Mouse (Mus musculus) liver, adult 2 months (tissue): Measurements from ENCODE around the gene Actr1b. TPM values are rescaled to one million over a fixed set of nuclear protein-coding genes. Genes with fewer than 3 reads are reported as not detected.

Experiments
- DNase-seq: peaks from one replicate; pipeline ENCODE4 v3.0.0-alpha.2; 2011; ENCODE audit warnings: low read depth, low spot score; ENCODE audit errors: extremely low read depth
- H3K27ac ChIP-seq: fragments of 200-500 bp; replicated peaks from 2 replicates; pipeline ENCODE4 v1.5.1; 2012; ENCODE audit warnings: low read depth, mild to moderate bottlenecking, control low read depth, inconsistent platforms, low read length; ENCODE audit not compliant: insufficient read depth
- H3K27me3 ChIP-seq: fragments of 200-500 bp; 2 replicates; pipeline ENCODE4 v1.6.1; 2012; ENCODE audit warnings: mild to moderate bottlenecking, moderate library complexity, low read length, inconsistent platforms; ENCODE audit not compliant: control insufficient read depth, insufficient read depth
- H3K36me3 ChIP-seq: fragments of 200-500 bp; 2 replicates; pipeline ENCODE4 v1.6.1; 2012; ENCODE audit warnings: low read length, inconsistent platforms; ENCODE audit not compliant: control insufficient read depth, insufficient read depth
- H3K4me1 ChIP-seq: fragments of 200-500 bp; 2 replicates; pipeline ENCODE4 v1.6.1; 2011; ENCODE audit warnings: low read length; ENCODE audit not compliant: control insufficient read depth, insufficient read depth
- H3K4me3 ChIP-seq: fragments of 200-500 bp; 2 replicates; pipeline ENCODE4 v1.5.1; 2011; ENCODE audit warnings: low read depth, mild to moderate bottlenecking, control low read depth, low read length, moderate library complexity; ENCODE audit not compliant: insufficient read depth
- H3K79me2 ChIP-seq: fragments of 200-500 bp; 2 replicates; pipeline ENCODE4 v1.6.1; 2012; ENCODE audit warnings: inconsistent platforms, mild to moderate bottlenecking, low read length, moderate library complexity; ENCODE audit not compliant: control insufficient read depth, insufficient read depth
- H3K9ac ChIP-seq: fragments of 200-500 bp; 2 replicates; pipeline ENCODE4 v1.6.1; 2012; ENCODE audit warnings: low read depth, mild to moderate bottlenecking, control low read depth, inconsistent platforms, low read length
- CTCF ChIP-seq: fragments of 200-500 bp; IDR thresholded peaks from 2 replicates; pipeline ENCODE4 v1.5.1; 2011; ENCODE audit warnings: low read depth, low read length, control low read depth
- POLR2A ChIP-seq: fragments of 200-500 bp; IDR thresholded peaks from 2 replicates; pipeline ENCODE4 v1.6.1; 2011; ENCODE audit warnings: low read length, control low read depth; ENCODE audit not compliant: insufficient read depth; ENCODE audit errors: extremely low read depth
- WGBS: fragments of 180-500 bp; shearing (Covaris S2); methylation state at CpG from one replicate; pipeline ENCODE4 v1.1.7; 2018; 5-methylcytosine and 5-hydroxymethylcytosine counted together
- polyA plus RNA-seq: library from polyadenylated mRNA; depleted of rRNA; stranded (reverse); fragments of >200 nt; gene quantifications from 2 replicates; pipeline ENCODE4 v1.2.3, GENCODE M21; 2012
- total RNA-seq: library from RNA; depleted of rRNA; stranded (reverse); fragments of >200 nt; gene quantifications from 2 replicates; pipeline ENCODE4 v1.2.3, GENCODE M21; 2014

Actr1b gene
- total and polyA plus RNA-seq, 2 experiments: 34.9 to 71.3 TPM

DNA sequence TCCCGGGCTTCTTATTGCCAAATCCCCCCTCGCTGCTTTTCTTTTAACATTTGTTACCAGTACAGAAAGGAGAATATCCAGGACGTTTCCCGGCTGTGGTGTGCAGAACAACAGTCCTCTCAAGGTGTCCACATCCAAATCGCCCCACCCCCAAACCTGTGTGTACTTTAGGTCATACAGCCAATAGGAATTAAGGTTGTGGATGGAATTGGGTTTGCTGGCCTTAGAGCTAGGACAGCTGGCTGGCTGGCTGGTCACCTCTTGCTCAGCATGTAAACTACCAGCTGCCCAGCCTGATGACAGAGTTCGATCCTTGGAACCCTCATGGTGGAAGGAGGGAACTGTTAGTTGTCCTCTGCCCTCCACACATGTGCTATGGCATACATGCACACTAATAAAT lies 19.4 kb downstream of the Actr1b start:
- Histone ChIP-seq H3K27me3 (no peaks in the 10 kb centered on the region), H3K79me2 (peaks cover 7% of the 10 kb centered on the region; the same call in 1 of the 2 replicates), H3K27ac (no peak overlapping the region), H3K4me1 (peaks cover 6% of the 10 kb centered on the region; the same call in 1 of the 2 replicates), H3K36me3 (peaks cover 12% of the 10 kb centered on the region), H3K9ac (no peak overlapping the region), H3K4me3 (no peak overlapping the region)
- TF ChIP-seq POLR2A (no peak), CTCF (no peak)
- WGBS: 48% methylated on average over 6 of the region's 6 CpGs
- peak; percentile 51 for DNase-seq

GRCm38 (mm10) chr1:36691271-36692155 lies 22.7 kb downstream of the Actr1b start, which contains the start of gene Cox5b:
TSS of gene Cox5b (plus strand) at chr1:36691449.
- Histone ChIP-seq H3K36me3 (peaks cover 12% of the 10 kb centered on the region), H3K27me3 (no peaks in the 10 kb centered on the region), H3K4me1 (peaks cover 6% of the 10 kb centered on the region; the same call in 1 of the 2 replicates), H3K4me3 (peak within 1 kb of the TSS; percentile 70), H3K27ac (peak within 1 kb of the TSS; percentile 64), H3K79me2 (peaks cover 7% of the 10 kb centered on the region; the same call in 1 of the 2 replicates), H3K9ac (peak within 1 kb of the TSS; percentile 86)
- peak; percentile 95 for DNase-seq
- TF ChIP-seq POLR2A: peak; percentile 49; the same call in 1 of the 2 replicates
- TF ChIP-seq CTCF: no peak
- WGBS: under 1% methylated on average over 68 of the region's 68 CpGs

GRCm38 (mm10) chr1:36690671-36691235 lies 23.5 kb downstream of the Actr1b start:
- no peak for DNase-seq
- TF ChIP-seq POLR2A: no peak
- no peak for TF ChIP-seq CTCF
- Histone ChIP-seq H3K79me2 (peaks cover 7% of the 10 kb centered on the region; the same call in 1 of the 2 replicates), H3K9ac (peak overlapping the region; percentile 58; the same call in 1 of the 2 replicates), H3K27me3 (no peaks in the 10 kb centered on the region), H3K27ac (peak overlapping the region; percentile 53; the same call in 1 of the 2 replicates), H3K4me1 (peaks cover 6% of the 10 kb centered on the region; the same call in 1 of the 2 replicates), H3K4me3 (peak overlapping the region; percentile 15), H3K36me3 (peaks cover 12% of the 10 kb centered on the region)
- 65% methylated on average over 11 of the region's 11 CpGs for WGBS

DNA sequence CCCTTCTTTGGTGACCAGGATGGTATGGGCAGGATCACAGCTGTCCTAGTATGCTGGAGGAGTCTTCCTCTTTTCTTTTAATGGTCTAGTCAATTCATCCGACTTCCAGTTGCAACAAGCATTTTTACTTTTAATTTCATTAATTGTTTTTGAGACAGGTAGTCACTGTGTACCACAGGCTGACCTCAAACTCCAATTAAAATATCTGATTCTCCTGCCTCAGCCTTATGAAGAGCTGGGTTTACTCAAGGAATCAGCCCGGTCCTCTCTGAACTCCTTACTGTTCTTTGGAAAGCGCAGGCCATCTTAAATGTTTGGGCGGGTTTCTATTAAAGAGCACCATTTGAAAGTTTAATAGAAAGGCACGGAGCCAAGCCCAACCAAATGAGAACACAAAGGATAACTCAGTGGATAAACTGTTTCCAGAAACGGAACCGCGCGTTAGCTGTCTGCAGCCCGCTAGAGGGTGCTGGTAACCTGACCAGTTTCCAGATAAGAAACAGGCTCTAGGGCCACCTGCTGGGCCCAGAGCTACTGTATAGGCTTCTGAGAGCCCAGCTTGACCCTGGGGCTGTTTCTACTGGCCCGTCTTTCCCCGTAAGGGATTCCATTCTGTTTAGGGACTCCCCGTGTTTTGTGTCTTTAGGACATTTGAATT lies 30.3 kb downstream of the Actr1b start:
- H3K27ac ChIP-seq: no peak overlapping the region
- DNase-seq: peak; percentile 74
- H3K36me3 ChIP-seq: no peaks in the 10 kb centered on the region
- TF ChIP-seq CTCF: peak; percentile 92
- TF ChIP-seq POLR2A: no peak
- no peak overlapping the region for H3K4me3 ChIP-seq
- no peak overlapping the region for H3K9ac ChIP-seq
- H3K79me2 ChIP-seq: no peaks in the 10 kb centered on the region
- H3K27me3 ChIP-seq: no peaks in the 10 kb centered on the region
- 10% methylated on average over 13 of the region's 13 CpGs for WGBS
- no peaks in the 10 kb centered on the region for H3K4me1 ChIP-seq

DNA sequence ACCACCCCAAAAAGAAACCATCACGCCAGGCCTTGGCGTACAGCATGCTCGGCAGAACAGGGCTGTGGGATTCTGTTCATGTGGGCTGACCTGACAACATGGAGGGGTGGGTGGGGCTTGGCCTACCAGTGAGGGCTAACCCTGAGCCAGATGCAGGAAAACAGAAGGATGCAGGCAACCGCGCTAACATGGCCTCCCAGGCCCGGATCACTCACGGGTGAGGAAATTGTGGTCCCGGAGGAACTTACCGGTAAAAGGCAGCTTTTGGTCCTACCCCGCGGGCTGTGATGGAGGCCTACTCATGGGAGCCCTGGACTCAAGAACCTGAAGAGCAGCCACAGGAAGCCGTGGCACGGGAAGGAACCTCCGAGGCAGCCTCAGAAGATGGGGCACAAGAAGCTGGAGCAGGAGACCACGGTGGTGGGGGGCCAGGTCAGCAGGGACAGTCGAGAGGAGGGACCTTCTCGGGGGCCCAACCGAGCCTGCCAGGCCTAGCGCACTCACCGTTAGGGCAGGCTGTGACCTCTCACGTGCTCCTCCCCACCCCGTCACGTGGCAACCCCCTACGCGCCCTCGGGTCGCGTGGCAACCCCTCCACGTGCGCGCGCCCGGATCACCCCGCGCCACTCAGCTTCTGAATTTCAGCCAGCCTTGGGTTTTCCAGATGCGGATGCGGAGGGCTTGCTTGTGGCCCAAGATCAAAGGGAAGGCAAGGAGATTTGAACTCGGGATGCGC lies 31.4 kb downstream of the Actr1b start, which contains the start of gene Fam178b:
TSS of gene Fam178b (minus strand) at position 564 of the 736 bp plus-strand sequence.
- no peaks in the 10 kb centered on the region for H3K27me3 ChIP-seq
- TF ChIP-seq POLR2A: no peak
- no peak for TF ChIP-seq CTCF
- no peaks in the 10 kb centered on the region for H3K4me1 ChIP-seq
- no peak within 1 kb of the TSS for H3K27ac ChIP-seq
- no peak within 1 kb of the TSS for H3K9ac ChIP-seq
- 94% methylated on average over 39 of the region's 39 CpGs for WGBS
- no peak within 1 kb of the TSS for H3K4me3 ChIP-seq
- no peak for DNase-seq
- H3K36me3 ChIP-seq: no peaks in the 10 kb centered on the region
- H3K79me2 ChIP-seq: no peaks in the 10 kb centered on the region
